Mouse (Mus musculus) cerebellum, adult 2 months (tissue): ENCODE measurements around the gene Ltbr. TPM values are rescaled to one million over a fixed set of nuclear protein-coding genes. Genes with fewer than 3 reads are reported as not detected.
A peak's percentile ranks its signal among the peaks of the same experiment; 100 is the strongest.
"Not testable (repeated sequence)": the region's sequence is repeated elsewhere in the genome, so short reads cannot be mapped to it uniquely, and the experiment has no call there.

Experiments used
- DNase-seq, 2 experiments: peaks; one replicate each; pipeline ENCODE4 v3.0.0; 2021
- H3K27ac ChIP-seq: fragments of 200-500 bp; 2 replicates; pipeline ENCODE4 v1.5.1; 2012; ENCODE audit warnings: low read length, control low read depth, inconsistent platforms; ENCODE audit not compliant: insufficient read depth
- H3K27me3 ChIP-seq: fragments of 200-500 bp; 2 replicates; pipeline ENCODE4 v1.6.1; 2012; ENCODE audit warnings: inconsistent platforms, mild to moderate bottlenecking, low read length, moderate library complexity; ENCODE audit not compliant: control insufficient read depth, insufficient read depth
- H3K4me1 ChIP-seq: fragments of 200-500 bp; 2 replicates; pipeline ENCODE4 v1.6.1; 2011; ENCODE audit warnings: low read length; ENCODE audit not compliant: control insufficient read depth, insufficient read depth
- H3K4me3 ChIP-seq: fragments of 200-500 bp; replicated peaks from 2 replicates; pipeline ENCODE3; 2011; ENCODE audit warnings: mild to moderate bottlenecking, low read depth, low read length, control low read depth; ENCODE audit not compliant: insufficient read depth
- CTCF ChIP-seq: fragments of 200-500 bp; IDR thresholded peaks from 2 replicates; pipeline ENCODE4 v1.5.1; 2011; ENCODE audit warnings: low read depth, mild to moderate bottlenecking, control low read depth, low read length, moderate library complexity, borderline replicate concordance; ENCODE audit not compliant: insufficient read depth
- POLR2A ChIP-seq: fragments of 200-500 bp; IDR thresholded peaks from 2 replicates; pipeline ENCODE4 v1.6.1; 2011; ENCODE audit warnings: low read length, control low read depth, borderline replicate concordance; ENCODE audit not compliant: insufficient read depth
- WGBS: fragments of 180-500 bp; shearing (Covaris S2); methylation state at CpG from one replicate; pipeline ENCODE4 v1.1.7; 2018; 5-methylcytosine and 5-hydroxymethylcytosine counted together
- polyA plus RNA-seq: library from polyadenylated mRNA; depleted of rRNA; stranded (reverse); fragments of >200 nt; gene quantifications from 2 replicates; pipeline ENCODE4 v1.2.3, GENCODE M21; 2012

Ltbr gene
- polyA plus RNA-seq, 1 experiment = 12.5 TPM

DNA sequence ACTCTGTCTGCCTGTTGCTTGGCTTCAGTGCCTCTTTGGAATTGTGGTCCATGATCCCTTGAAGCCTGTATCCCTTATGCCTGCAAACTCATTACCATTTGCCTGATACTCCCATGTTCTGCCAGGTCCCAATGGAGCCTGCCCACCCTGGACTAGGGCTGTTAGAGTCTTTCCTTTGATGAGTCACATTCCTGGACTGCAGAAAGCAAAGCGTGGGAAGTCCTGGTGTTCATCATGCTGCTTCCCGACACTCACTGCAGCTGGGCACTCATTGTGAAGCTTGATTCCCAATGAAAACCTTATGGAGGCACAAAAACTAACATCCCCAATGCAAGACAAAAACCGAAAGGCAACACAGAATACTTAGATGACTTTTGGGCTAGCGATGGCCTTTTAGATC lies 22.4 kb downstream of the Ltbr start:
- no peak for DNase-seq
- Histone ChIP-seq H3K27me3 (peaks cover 1% of the 10 kb centered on the region; the same call in 1 of the 2 replicates), H3K4me1 (no peaks in the 10 kb centered on the region), H3K27ac (no peak overlapping the region), H3K4me3 (no peak overlapping the region)
- TF ChIP-seq CTCF = no peak
- TF ChIP-seq POLR2A = no peak
- WGBS = 73% methylated on average over 4 of the region's 4 CpGs

DNA sequence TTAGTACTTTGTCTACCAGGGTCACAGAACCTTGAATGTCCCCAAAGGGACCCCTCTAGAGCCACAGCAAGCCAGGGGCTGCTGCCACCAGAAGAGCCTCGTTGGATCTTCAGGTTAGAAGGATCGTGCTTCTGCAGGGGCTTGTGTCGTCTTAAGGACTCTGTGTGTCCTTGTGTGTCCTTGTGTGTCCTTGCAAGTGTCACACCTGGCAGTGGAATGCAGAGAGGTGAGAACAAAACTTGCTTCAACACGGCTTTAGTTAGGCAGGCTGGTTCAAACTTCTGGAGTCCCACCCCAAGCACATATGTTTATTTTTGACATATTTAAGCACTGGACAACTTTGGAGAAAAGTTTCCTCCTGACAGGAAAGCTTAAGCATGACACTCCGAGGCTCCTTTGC lies 25.0 kb downstream of the Ltbr start:
- WGBS = 84% methylated on average over 5 of the region's 5 CpGs
- no peak for DNase-seq
- TF ChIP-seq POLR2A (no peak), CTCF (no peak)
- no peak overlapping the region for H3K4me3 ChIP-seq
- H3K27ac ChIP-seq = no peak overlapping the region
- no peaks in the 10 kb centered on the region for H3K4me1 ChIP-seq
- no peaks in the 10 kb centered on the region for H3K27me3 ChIP-seq

DNA sequence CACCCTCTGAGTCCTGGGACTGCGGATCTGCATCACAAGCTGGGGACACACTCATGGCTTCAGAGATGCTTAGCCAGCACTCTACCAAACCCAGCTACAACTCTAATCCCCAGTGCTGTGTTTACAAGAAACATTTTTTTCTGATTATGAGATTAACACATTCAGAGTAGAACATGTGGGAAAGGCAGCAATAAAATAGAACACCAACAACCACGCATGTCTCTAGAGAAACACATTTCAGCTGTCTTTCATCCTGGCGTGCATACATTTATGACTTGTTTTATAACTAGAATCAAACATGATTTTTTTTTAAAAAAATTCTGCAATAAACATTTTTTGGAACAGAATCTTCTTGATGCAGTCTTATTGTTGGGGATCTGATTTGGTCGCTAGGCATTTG lies 26.7 kb downstream of the Ltbr start:
- WGBS = 93% methylated on average over 4 of the region's 4 CpGs

DNA sequence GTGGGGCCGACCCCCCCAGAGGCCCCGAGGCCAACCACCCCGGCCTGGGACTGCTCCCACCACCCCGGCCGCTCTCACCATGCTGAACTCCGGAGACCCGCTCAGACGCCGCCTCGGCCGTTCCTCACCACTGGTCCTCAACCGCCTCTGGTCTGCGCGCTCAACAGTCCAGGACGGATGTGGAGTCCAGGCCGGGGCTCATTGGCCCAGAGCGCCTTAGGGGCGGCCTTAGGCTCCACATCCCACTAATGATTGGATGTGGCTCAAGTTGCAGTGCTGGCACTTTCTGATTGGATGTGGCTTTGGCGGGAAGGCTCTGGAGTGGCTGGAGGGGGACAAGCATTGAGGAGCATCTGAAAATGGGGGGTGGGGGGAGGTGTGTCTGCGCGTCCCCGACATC lies 27.8 kb downstream of the Ltbr start, which contains the start of gene Tuba3a:
TSS of gene Tuba3a (minus strand) at position 153 of the 400 bp plus-strand sequence.
- Histone ChIP-seq H3K4me1 (no peaks in the 10 kb centered on the region), H3K27me3 (no peaks in the 10 kb centered on the region), H3K4me3 (no peak within 1 kb of the TSS), H3K27ac (no peak within 1 kb of the TSS)
- 95% methylated on average over 22 of the region's 22 CpGs for WGBS
- no peak for DNase-seq
- TF ChIP-seq CTCF (no peak), POLR2A (no peak)

More for the DNA sequence above, 26.7 kb downstream of the Ltbr start:
- no peak for DNase-seq
- Histone ChIP-seq H3K4me1 (no peaks in the 10 kb centered on the region), H3K27ac (no peak overlapping the region), H3K4me3 (no peak overlapping the region), H3K27me3 (no peaks in the 10 kb centered on the region)
- TF ChIP-seq CTCF = no peak
- no peak for TF ChIP-seq POLR2A

DNA sequence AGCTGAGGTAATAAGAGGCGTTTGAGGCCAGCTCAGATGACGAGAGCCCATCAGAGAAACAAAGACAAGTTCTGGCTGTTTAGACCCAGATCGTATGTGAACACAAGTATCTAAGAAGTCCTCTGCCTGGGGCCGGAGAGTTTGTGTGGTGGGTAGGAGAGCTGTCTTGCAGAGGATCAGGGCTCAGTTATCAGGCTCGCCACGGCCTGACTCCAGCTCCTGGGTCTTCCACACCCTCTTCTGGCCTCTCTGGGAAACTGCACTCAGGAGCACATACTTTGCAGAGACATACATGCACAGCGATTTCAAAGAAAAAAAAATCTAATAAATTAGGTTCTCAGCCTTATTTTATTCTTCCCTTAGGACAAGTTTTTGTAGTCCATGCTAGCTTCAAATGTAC lies 28.9 kb downstream of the Ltbr start:
- WGBS = 95% methylated on average over 7 of the region's 7 CpGs
- Histone ChIP-seq H3K4me1 (no peaks in the 10 kb centered on the region), H3K27me3 (no peaks in the 10 kb centered on the region), H3K4me3 (no peak overlapping the region), H3K27ac (no peak overlapping the region)
- TF ChIP-seq POLR2A = no peak
- TF ChIP-seq CTCF = no peak
- DNase-seq = no peak

DNA sequence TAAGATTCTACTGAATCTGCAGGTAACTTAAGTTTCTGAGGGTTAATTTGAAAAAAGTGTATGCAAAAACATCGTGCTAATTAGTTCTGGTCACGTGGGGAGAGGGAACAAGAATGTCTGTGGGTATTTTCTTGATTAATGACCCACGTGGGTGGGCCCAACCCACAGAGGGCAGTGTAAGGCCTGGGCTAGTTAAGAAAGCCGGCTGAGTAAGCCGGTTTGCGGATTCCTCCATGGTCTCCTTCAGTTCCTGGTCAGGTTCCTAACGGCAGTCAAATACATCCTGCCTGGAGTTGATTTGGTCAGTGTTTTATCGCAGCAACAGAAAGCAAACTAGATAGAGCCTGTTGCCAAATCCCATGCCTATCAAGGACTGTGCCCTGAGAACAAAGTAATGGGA lies 29.4 kb downstream of the Ltbr start:
- H3K27me3 ChIP-seq = no peaks in the 10 kb centered on the region
- WGBS = 68% methylated on average over 8 of the region's 8 CpGs
- no peak for DNase-seq
- H3K4me1 ChIP-seq = no peaks in the 10 kb centered on the region
- no peak overlapping the region for H3K4me3 ChIP-seq
- H3K27ac ChIP-seq = no peak overlapping the region
- TF ChIP-seq CTCF (no peak), POLR2A (no peak)

DNA sequence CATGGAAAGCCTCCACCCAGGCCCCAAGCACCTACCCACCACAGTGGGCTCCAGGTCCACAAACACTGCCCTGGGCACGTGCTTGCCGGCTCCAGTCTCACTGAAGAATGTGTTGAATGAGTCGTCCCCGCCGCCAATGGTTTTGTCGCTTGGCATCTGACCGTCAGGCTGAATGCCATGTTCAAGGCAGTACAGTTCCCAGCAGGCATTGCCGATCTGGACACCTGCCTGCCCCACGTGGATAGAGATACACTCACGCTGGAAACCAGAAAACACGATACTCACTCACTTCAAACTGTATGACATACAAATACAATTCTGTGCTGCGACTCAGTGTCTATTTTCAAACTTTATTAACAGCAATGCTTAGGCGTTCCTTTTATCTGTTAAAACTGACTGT lies 31.0 kb downstream of the Ltbr start:
- H3K27ac ChIP-seq, H3K4me1 ChIP-seq, H3K27me3 ChIP-seq, H3K4me3 ChIP-seq, DNase-seq: not testable (repeated sequence)
- WGBS = 24% methylated on average over 13 of the region's 13 CpGs

DNA sequence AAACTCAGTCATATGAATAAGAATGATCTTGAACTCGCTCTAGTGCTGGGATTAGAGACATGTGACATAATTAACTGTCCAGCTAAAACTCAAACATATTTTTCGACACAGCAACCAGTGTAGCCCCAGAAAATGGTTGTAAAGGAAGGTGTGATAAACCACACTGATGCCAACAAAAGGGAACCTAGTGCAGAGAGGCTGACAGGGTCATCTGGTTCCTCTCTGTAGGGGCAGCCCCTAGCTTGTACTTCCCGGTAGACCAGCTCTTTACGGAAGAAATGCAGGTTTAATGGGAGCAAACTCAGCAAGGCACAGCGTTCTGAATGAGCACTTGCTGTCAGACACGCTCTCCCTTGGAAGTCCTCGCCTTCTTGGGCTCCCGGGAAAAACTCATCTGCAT lies 34.0 kb downstream of the Ltbr start:
- no peaks in the 10 kb centered on the region for H3K4me1 ChIP-seq
- DNase-seq = no peak
- WGBS = 72% methylated on average over 8 of the region's 8 CpGs
- no peak overlapping the region for H3K27ac ChIP-seq
- H3K27me3 ChIP-seq = no peaks in the 10 kb centered on the region
- no peak overlapping the region for H3K4me3 ChIP-seq
- TF ChIP-seq CTCF (no peak), POLR2A (no peak)

DNA sequence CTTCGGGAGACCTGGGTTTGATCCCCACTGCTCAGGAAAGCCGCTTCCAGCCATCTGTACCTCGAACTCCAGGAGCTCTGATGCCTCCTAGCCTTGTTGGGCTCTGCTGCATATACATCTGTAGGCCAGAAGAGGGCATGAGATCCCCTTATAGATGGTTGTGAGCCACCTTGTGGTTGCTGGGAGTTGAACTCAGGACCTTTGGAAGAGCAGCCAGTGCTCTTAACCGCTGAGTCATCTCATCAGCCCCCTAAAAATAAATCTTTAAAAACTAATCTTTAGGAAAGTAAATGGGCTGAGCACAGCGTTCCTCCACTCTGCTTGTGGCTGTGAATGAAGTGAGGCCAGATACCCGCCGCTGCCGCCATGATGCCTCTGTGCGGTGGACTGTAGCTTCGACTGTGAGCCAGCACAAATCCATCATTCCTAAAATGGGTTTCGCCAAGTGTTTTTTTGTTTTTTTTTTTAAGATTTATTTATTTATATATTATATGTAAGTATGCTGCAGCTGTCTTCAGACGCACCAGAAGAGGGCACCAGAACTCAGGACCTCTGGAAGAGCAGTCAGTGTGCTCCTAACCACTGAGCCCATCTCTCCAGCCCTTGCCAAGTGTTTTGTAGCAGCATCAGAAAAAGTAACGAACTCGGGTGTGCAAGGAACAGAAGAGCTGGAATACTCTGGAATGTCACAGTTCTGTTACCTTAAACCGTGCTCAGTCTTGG lies 38.7 kb downstream of the Ltbr start:
- 0 out of 2 replicates have a peak, but pooled peaks cover 3% of the 10 kb centered on the region for H3K4me1 ChIP-seq
- WGBS = 51% methylated on average over 15 of the region's 15 CpGs
- no peaks in the 10 kb centered on the region for H3K27me3 ChIP-seq
- DNase-seq = no peak
- TF ChIP-seq POLR2A = no peak
- peak; percentile 24; the same call in 1 of the 2 replicates for TF ChIP-seq CTCF
- H3K27ac ChIP-seq = no peak overlapping the region
- no peak overlapping the region for H3K4me3 ChIP-seq
